ENCODE assay signal across 8 mouse cellular contexts in genomic region chr5:134454421-134454820, GRCm38 (mm10). TPM values are rescaled to one million over a fixed set of nuclear protein-coding genes. Genes with fewer than 3 reads are reported as not detected.
DNase-seq lines count a peak whose midpoint lies in the region; ATAC-seq lines count a peak whose summit lies in the region.

No protein-coding gene starts in this region.

- no peak for DNase-seq in lung, postnatal 36 days
- DNase-seq in forebrain, embryonic 14.5 days (ENCODE audit: low spot score): peak; percentile 19
- no peak for DNase-seq in limb, embryonic 11.5 days (ENCODE audit: low spot score)
- no peak for DNase-seq in right cerebral cortex, postnatal 14 days
- DNase-seq in left cerebral cortex, adult 9 months (ENCODE audit: low spot score in 2 of 2): no peak

- no peaks in the 10 kb centered on the region for H3K27me3 ChIP-seq in lung, embryonic 15.5 days
- no peaks in the 10 kb centered on the region for H3K27me3 ChIP-seq in forebrain, embryonic 14.5 days (replicated peaks; ENCODE audit: control insufficient read depth, insufficient read depth, low read length)
- no peaks in the 10 kb centered on the region for H3K27me3 ChIP-seq in limb, embryonic 11.5 days (ENCODE audit: control insufficient read depth, insufficient read depth, low read length)
- H3K27me3 ChIP-seq in stomach, embryonic 14.5 days (ENCODE audit: control insufficient read depth, insufficient read depth, low read length): no peaks in the 10 kb centered on the region

- no peaks in the 10 kb centered on the region for H3K9me3 ChIP-seq in lung, embryonic 15.5 days
- 0 out of 2 replicates have a peak, but pooled peaks cover 2% of the 10 kb centered on the region for H3K9me3 ChIP-seq in forebrain, embryonic 14.5 days (replicated peaks; ENCODE audit: control insufficient read depth, low read length)
- no peaks in the 10 kb centered on the region for H3K9me3 ChIP-seq in limb, embryonic 11.5 days (ENCODE audit: control insufficient read depth, low read length)
- H3K9me3 ChIP-seq in stomach, embryonic 14.5 days (ENCODE audit: control insufficient read depth, low read depth, low read length): peaks cover 6% of the 10 kb centered on the region; the same call in 1 of the 2 replicates

- peak overlapping the region; percentile 81 for H3K4me2 ChIP-seq in lung, embryonic 15.5 days
- peak overlapping the region; percentile 89 for H3K4me2 ChIP-seq in forebrain, embryonic 14.5 days (ENCODE audit: low read length)
- H3K4me2 ChIP-seq in limb, embryonic 11.5 days (ENCODE audit: low read depth, severe bottlenecking): peak overlapping the region; percentile 88
- H3K4me2 ChIP-seq in stomach, embryonic 14.5 days (replicated peaks; ENCODE audit: low read depth, low read length): peak overlapping the region; percentile 92

- peak overlapping the region; percentile 70 for H3K4me3 ChIP-seq in lung, embryonic 15.5 days
- peak overlapping the region; percentile 51 for H3K4me3 ChIP-seq in forebrain, embryonic 14.5 days (ENCODE audit: low read depth, low read length)
- H3K4me3 ChIP-seq in limb, embryonic 11.5 days (ENCODE audit: low read depth, low read length): peak overlapping the region; percentile 83; the same call in 1 of the 2 replicates
- peak overlapping the region; percentile 85 for H3K4me3 ChIP-seq in stomach, embryonic 14.5 days (ENCODE audit: low read depth, low read length)

- WGBS in lung, embryonic 15.5 days: 25% methylated on average over 9 of the region's 9 CpGs
- WGBS in forebrain, embryonic 14.5 days: 39% methylated on average over 9 of the region's 9 CpGs
- WGBS in limb, embryonic 11.5 days: 57% methylated on average over 9 of the region's 9 CpGs
- WGBS in stomach, embryonic 14.5 days: 25% methylated on average over 9 of the region's 9 CpGs

- H3K36me3 ChIP-seq in lung, embryonic 15.5 days: peaks cover 9% of the 10 kb centered on the region; the same call in 1 of the 2 replicates
- 0 out of 2 replicates have a peak, but pooled peaks cover 6% of the 10 kb centered on the region for H3K36me3 ChIP-seq in forebrain, embryonic 14.5 days (ENCODE audit: control insufficient read depth, insufficient read depth, low read length)
- H3K36me3 ChIP-seq in limb, embryonic 11.5 days (ENCODE audit: control insufficient read depth, insufficient read depth, low read length): no peaks in the 10 kb centered on the region
- peaks cover 2% of the 10 kb centered on the region for H3K36me3 ChIP-seq in stomach, embryonic 14.5 days (ENCODE audit: control insufficient read depth, insufficient read depth, low read length)

- no peak for ATAC-seq in lung, embryonic 15.5 days (ENCODE audit: borderline replicate concordance, extremely low read depth, low FRiP score, low TSS enrichment)
- ATAC-seq in forebrain, embryonic 14.5 days: no peak
- ATAC-seq in limb, embryonic 11.5 days (ENCODE audit: insufficient number of reproducible peaks, low FRiP score, low TSS enrichment, low read depth): no peak
- ATAC-seq in stomach, embryonic 14.5 days (ENCODE audit: insufficient number of reproducible peaks, insufficient read depth, low FRiP score, low read depth): no peak
- ATAC-seq in frontal cortex, adult (ENCODE audit: low TSS enrichment): no peak

- peaks cover 27% of the 10 kb centered on the region for H3K4me1 ChIP-seq in lung, embryonic 15.5 days
- peaks cover 14% of the 10 kb centered on the region for H3K4me1 ChIP-seq in forebrain, embryonic 14.5 days (ENCODE audit: control insufficient read depth, insufficient read depth, low read length)
- peaks cover 10% of the 10 kb centered on the region for H3K4me1 ChIP-seq in limb, embryonic 11.5 days (ENCODE audit: control insufficient read depth, insufficient read depth, low read length)
- H3K4me1 ChIP-seq in stomach, embryonic 14.5 days (ENCODE audit: control insufficient read depth, insufficient read depth, low read length): peaks cover 19% of the 10 kb centered on the region; the same call in 1 of the 2 replicates

- 0 out of 2 replicates have a peak overlapping the region, but pooled peaks have one; percentile 80 for H3K9ac ChIP-seq in lung, embryonic 15.5 days
- H3K9ac ChIP-seq in forebrain, embryonic 14.5 days (ENCODE audit: low read length): peak overlapping the region; percentile 93
- no peak overlapping the region; the same call in 1 of the 2 replicates for H3K9ac ChIP-seq in limb, embryonic 11.5 days (ENCODE audit: low read length)
- H3K9ac ChIP-seq in stomach, embryonic 14.5 days (replicated peaks; ENCODE audit: low read depth, low read length): 0 out of 2 replicates have a peak overlapping the region, but pooled peaks have one; percentile 87

- H3K27ac ChIP-seq in lung, embryonic 15.5 days: peak overlapping the region; percentile 90
- H3K27ac ChIP-seq in forebrain, embryonic 14.5 days (ENCODE audit: low read depth, low read length): peak overlapping the region; percentile 90; the same call in 1 of the 2 replicates
- 0 out of 2 replicates have a peak overlapping the region, but pooled peaks have one; percentile 10 for H3K27ac ChIP-seq in limb, embryonic 11.5 days (replicated peaks; ENCODE audit: low read depth, low read length)
- peak overlapping the region; percentile 89; the same call in 1 of the 2 replicates for H3K27ac ChIP-seq in stomach, embryonic 14.5 days (ENCODE audit: low read length)

RNA-seq across cellular contexts. Expression of gene Gtf2ird1, which starts 2.1 kb away (rescaled TPM):
- 75.2 and 78.0 TPM in 2 replicates for polyA plus RNA-seq in lung, embryonic 15.5 days (2015; fragmentation: Nextera tagmentation; extraction: Ambion mirVana)
- polyA plus RNA-seq in forebrain, embryonic 14.5 days (2014; fragmentation: Nextera tagmentation; extraction: Ambion mirVana): 50.9 and 60.7 TPM in 2 replicates
- 126 and 135 TPM in 2 replicates for polyA plus RNA-seq in limb, embryonic 11.5 days (2014; fragmentation: Nextera tagmentation; extraction: Ambion mirVana)
- polyA plus RNA-seq in stomach, embryonic 14.5 days (2014; fragmentation: Nextera tagmentation; extraction: Ambion mirVana): 107 and 112 TPM in 2 replicates

Comparison
In these comparisons a context has a peak if more than half of its experiments do, and no peak if none do; other contexts are left out.
1. H3K27ac ChIP-seq: peak in every context shown above with its lines; median percentile 90 in lung, embryonic 15.5 days; 90 in forebrain, embryonic 14.5 days; 89 in stomach, embryonic 14.5 days; 10 in limb, embryonic 11.5 days.